Mouse (Mus musculus): ENCODE data around the gene Sycp3.
A peak's percentile ranks its signal among the peaks of the same experiment; 100 is the strongest.
"Not testable (repeated sequence)": the region's sequence is repeated elsewhere in the genome, so short reads cannot be mapped to it uniquely, and the experiment has no call there.

Gene Sycp3

DNA sequence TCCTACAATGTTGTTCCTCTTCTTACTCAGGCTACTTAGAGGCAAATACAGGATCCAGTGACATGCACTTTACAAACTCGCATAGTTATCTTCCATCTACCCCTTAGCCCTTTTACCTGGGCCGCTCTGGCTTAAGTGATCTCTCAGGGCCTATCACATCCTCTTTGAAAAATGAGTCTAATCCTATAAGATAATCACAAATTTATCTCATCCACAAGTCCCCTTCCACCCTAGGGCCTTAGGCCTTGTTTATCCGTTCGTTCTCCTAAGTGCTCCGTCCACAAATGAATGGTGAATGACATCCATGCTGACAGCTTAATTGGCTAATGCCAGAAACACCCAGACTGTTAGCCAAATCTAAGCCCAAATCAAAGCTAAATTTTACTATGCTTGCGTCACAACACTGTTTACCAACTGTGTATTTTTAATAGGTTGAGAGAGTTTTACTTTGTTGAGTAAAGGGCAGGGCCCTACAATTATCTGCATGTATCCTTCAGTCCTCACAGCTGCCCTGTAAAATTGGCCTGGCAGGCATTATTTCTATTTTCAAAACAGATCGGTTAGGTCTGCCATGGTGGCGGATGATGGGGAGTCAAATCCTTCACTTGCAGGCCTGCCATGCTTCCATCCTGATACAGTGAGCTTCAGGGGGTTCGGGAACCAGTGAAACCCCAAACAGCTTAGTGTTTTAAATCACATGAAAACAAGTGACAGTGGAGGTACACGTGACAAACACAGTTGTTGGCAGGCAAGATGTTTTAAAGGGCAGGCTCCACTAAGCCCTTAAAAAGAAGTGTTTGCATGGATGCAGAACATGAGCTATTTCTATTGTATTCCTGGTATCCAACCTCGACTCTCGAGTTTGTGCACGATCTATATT lies 42.8 kb downstream of the Sycp3 start:
- DNase-seq: no peak

GRCm38 (mm10) chr10:88502919-88503318 lies 43.5 kb downstream of the Sycp3 start:
- no peak for DNase-seq

DNA sequence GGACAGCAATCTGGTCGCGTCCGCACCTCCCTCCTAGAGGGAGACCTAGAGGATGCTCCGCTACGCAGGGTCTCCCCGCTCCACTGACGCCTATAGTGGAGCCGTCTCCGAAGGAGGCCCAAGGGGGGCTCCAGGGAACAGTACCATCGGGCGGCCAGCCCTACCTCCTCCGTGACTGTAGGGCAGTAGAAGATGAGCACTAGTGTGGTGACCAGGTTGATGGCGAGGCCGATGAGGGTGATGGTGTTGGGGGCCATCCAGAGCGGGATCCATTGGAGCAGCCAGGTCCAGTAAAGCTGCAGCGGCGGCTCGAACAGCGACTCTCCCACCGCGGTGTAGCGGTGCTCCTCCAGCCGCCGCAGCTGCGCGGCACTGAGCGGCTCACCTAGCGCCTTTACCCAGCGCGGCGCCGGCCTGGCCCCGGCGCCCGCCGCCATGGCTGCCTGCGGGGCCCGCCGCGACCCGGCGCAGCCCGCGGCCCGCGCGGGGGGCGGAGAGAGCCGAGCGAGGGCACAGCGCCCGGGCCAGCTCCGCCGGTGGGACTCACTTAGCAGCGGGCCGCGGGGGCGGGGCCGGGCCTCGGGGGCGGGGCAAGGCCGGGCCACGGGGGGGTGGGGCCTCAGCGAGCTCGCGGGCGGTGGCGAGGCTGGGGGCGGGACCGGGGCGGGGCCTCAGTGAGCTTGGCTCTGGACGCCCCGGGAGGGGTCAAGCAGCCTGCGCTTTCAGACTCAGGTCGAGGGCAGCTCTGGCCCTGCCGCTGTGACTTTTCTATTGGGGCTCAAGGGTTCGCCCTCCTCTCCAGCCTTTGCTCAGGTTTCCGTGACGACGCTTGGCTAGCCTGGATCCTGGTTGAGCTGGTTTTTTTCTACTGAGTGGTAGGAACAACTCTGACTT lies 44.3 kb downstream of the Sycp3 start, which contains the start of gene Chpt1:
TSS of gene Chpt1 (minus strand) at position 653 of the 894 bp plus-strand sequence.
- DNase-seq: peak; percentile 87

GRCm38 (mm10) chr10:88504481-88504880 lies 45.1 kb downstream of the Sycp3 start:
- DNase-seq: no peak

GRCm38 (mm10) chr10:88505256-88505655 lies 45.9 kb downstream of the Sycp3 start:
- DNase-seq: no peak

GRCm38 (mm10) chr10:88507691-88508143 lies 48.3 kb downstream of the Sycp3 start:
- DNase-seq: no peak

- no peak for DNase-seq
Measured at GRCm38 (mm10) chr10:88510503-88511271, 51.3 kb downstream of the Sycp3 start.

- DNase-seq: no peak
Measured at GRCm38 (mm10) chr10:88511355-88511754, 52.0 kb downstream of the Sycp3 start.

DNA sequence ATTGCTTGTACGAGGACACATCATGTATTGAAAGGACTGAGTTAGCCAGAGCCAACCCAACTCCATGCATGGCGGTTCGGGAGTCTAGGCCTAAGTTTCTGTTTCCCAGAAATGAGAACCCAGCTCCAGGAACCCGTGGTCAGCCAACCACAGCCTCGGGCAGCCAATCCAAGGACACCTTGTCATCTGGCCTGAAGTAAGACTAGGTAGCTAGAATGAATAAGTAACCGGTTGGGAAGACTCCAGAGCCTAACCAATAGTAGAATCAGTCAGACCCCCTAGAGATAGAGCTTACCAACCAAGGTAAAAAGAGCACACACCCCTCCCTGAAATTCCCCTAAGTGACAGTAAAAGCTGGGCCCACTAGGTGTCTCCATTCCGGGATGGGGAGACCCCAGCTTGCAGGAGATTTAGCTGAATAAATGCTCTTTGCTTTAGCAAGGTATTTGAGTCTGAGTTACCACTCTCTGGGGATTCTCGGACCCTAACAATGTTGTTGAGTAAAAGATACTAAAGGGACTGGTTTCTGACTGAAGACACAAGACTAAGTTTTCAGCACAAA lies 54.3 kb downstream of the Sycp3 start:
- no peak for DNase-seq

DNA sequence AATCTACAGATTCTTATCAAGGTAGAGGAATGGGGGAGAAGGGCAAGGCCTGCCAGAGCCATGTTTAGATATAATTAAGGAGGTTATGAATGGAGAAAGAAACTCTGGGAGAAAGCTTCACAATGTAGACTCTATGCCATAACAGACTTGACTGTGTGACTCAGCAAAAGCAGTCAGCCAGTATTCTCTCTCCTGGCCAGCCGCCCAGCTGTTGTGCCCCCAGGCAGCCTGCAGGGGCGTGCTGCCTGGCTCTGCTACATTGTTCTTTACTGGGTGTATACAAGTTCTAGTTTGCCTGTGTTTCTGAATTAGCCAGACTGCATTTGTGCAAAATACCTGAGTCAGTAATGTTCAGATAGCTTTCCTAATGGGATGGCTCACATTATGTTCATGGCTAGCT lies 55.1 kb downstream of the Sycp3 start:
- DNase-seq: peak; percentile 15

DNA sequence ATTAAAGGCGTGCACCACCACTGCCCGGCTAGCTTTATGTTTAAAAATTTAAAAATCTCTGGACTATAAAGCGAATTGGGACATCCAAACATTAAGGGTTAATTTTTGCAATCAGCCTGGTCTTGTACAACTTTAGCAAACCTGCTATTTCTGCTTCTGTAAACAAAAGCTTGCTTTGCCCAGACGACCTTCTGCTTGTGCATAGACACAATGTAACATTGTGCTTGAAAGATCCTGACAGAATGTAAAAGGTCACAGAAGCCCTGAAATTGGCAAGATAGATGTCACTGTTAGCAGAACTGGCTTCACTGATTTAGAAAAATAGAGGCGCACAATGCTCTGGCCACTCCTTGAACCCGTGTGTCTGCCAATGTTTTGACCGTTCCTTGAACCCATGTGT lies 55.7 kb downstream of the Sycp3 start:
- not testable (repeated sequence) for DNase-seq

- no peak for DNase-seq
Measured at GRCm38 (mm10) chr10:88522795-88523194, 63.4 kb downstream of the Sycp3 start.
